26 mouse cellular contexts compared by ENCODE assay signal in the genomic region with DNA sequence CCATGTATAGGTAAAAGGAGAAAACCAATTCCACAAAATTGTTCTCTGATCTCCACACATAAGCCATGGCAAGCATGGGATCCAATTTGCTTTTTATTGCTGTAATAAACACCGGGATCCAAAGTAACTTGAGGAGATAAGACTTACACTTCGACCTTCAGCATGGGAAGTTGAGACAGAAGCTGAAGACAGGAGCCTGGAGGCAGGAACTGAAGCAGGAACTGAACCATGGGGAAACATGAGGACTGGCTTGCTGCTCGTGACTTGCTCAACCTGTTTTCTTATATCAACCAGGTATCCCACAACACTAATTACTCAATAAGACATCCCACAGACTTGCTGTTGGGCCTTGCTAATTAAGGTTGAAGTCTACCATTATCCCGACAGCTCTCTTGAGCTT. TPM values are rescaled to one million over a fixed set of nuclear protein-coding genes. Genes with fewer than 3 reads are reported as not detected.
"Had no signal": no experiment of that assay in that cellular context is flagged by ENCODE, and none has a peak within 500 bp of the region (broad histone marks: within the 10 kb centered on the region; RNA-seq: fewer than 3 reads in every experiment).

No protein-coding gene starts in this region.

- H3K4me3 ChIP-seq: limb, embryonic 10.5 days; limb, embryonic 13.5 days; liver, embryonic 12.5 days; liver, embryonic 15.5 days; lung, embryonic 15.5 days had no signal

- H3K9ac ChIP-seq: limb, embryonic 13.5 days; liver, embryonic 12.5 days; liver, embryonic 15.5 days; lung, embryonic 15.5 days had no signal

- H3K27ac ChIP-seq: limb, embryonic 10.5 days; limb, embryonic 13.5 days; liver, embryonic 12.5 days; liver, embryonic 15.5 days; lung, embryonic 15.5 days; stomach, postnatal 0 days had no signal

- H3K4me2 ChIP-seq: limb, embryonic 13.5 days; liver, embryonic 12.5 days; liver, embryonic 15.5 days; lung, embryonic 15.5 days; midbrain, embryonic 11.5 days had no signal

- H3K27me3 ChIP-seq: limb, embryonic 13.5 days; liver, embryonic 12.5 days; liver, embryonic 15.5 days; lung, embryonic 15.5 days had no signal

- DNase-seq: kidney, adult 18-20 months; kidney, adult 9 months; kidney, postnatal 14 days; liver; lung, adult 18-20 months; lung, postnatal 10 days; lung, postnatal 36 days; midbrain, embryonic 14.5 days; retina, postnatal 1 day; right cerebral cortex, postnatal 25 days; thymus, postnatal 25 days had no signal

- H3K9me3 ChIP-seq: limb, embryonic 10.5 days; limb, embryonic 13.5 days; liver, embryonic 12.5 days; liver, embryonic 15.5 days; lung, embryonic 15.5 days had no signal

- H3K36me3 ChIP-seq: limb, embryonic 10.5 days; limb, embryonic 13.5 days; liver, embryonic 12.5 days; liver, embryonic 15.5 days; lung, embryonic 15.5 days had no signal

- ATAC-seq: inflammation-experienced regulatory T-cells, adult 6 months; liver, embryonic 12.5 days had no signal

- H3K4me1 ChIP-seq: limb, embryonic 10.5 days; limb, embryonic 13.5 days; liver, embryonic 12.5 days; liver, embryonic 15.5 days; lung, embryonic 15.5 days had no signal

RNA-seq across cellular contexts. Expression of gene Fndc7, which starts 3.1 kb away (rescaled TPM):
- polyA plus RNA-seq: kidney, embryonic 16.5 days; limb, embryonic 10.5 days; midbrain, embryonic 11.5 days; midbrain, embryonic 14.5 days; midbrain, postnatal 0 days; neural tube, embryonic 11.5 days; stomach, embryonic 14.5 days had no signal

RNA-seq across cellular contexts. Expression of gene Henmt1, which starts 46.8 kb away (rescaled TPM):
- polyA plus RNA-seq: liver, embryonic 15.5 days had no signal

RNA-seq across cellular contexts. Expression of gene Gm9857, which starts 47.3 kb away (rescaled TPM):
- polyA plus RNA-seq: inflammation-experienced regulatory T-cells, adult 6 months; kidney, embryonic 16.5 days; limb, embryonic 10.5 days; liver, embryonic 12.5 days; liver, embryonic 15.5 days; lung, embryonic 15.5 days; midbrain, embryonic 11.5 days; midbrain, embryonic 14.5 days; midbrain, postnatal 0 days; neural tube, embryonic 11.5 days; neural tube, embryonic 14.5 days; spleen, adult 2 months; stomach, embryonic 14.5 days; stomach, postnatal 0 days; thymus, postnatal 0 days had no signal
